Mouse (Mus musculus) kidney, adult 9 months (tissue): ENCODE data around the gene Itih2.

Source experiments
- DNase-seq: peaks from one replicate; pipeline ENCODE4 v3.0.0; 2022

Itih2 gene

DNA sequence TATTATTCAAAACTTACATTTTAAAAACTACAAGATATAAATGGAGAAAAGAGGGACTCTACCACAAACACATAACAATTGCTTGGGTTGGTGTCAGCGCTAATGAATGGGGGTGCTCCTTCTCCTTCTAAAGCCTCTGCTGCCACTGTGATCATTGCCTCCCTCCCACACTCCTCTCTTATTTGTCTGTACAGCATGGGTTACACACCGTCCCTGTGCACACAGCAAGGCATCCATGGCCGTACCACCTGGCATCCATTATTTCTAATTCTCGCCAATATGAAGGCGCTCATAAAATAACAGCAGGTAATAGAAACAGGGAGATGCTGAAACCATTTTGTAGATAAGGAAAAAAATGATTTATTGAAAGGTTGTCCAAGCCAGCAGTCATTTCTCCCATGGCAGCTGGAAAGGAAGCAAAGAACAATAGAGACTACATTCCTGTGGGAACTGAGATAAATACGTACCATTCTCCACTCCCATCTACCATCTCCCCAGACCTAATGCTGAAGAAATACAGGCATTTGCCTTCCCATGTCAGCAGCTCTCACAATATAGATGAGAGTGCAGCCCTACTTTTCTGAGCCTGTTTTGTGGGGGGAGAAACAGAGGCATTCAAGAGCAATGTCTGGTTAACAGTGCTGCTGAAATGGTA lies 22.5 kb downstream of the Itih2 start:
- DNase-seq: no peak

DNA sequence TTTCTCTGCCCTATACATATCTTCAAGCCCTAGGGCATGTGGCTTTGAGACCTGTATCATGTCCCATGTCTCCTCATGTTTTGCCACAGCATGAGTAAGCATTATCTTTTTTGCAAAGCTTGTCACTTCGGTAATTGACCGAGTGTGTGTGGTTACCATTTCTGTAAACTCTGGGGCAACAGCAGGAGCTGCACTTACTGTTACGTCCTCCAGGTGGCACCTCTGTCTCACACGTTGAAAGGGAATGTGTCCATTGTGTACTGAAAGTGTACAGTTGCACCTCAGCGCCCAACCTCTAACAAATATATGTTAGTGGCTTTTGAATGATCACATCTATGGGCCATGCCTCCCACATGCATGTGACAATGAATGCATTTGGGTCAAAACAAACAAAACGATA lies 30.0 kb downstream of the Itih2 start:
- DNase-seq: peak; percentile 66

- no peak for DNase-seq
Observed at GRCm38 (mm10) chr2:10100471-10100870, 30.7 kb downstream of the Itih2 start.

DNA sequence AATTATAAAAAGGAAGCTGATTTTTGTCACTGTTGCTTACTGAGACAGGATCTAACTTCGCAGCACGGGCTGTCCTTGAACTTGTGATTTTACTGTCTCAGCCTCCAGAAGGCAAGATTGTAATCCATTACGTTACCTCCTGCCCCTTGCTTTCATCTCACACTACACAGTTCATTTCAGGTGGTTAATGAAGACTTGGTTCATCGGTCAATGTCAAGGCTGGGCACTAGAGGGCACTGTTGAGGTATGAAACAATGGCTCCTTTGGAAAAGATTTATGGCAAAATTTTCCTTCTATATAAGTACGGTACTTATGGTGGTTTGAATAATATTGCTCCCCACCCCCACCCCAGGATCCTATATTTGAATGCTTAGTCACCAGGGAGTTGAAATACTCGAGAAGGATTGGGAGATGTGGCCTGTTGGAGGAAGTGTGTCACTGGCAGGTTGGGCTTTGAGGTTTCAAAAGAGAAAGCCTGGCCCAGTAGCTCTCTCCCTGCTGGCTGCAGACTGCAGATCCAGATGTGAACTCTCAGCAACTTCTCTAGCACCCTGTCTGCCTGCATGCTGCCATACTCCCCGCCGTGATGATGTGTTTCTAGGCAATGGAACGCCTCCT lies 32.5 kb downstream of the Itih2 start:
- DNase-seq: peak; percentile 71

DNA sequence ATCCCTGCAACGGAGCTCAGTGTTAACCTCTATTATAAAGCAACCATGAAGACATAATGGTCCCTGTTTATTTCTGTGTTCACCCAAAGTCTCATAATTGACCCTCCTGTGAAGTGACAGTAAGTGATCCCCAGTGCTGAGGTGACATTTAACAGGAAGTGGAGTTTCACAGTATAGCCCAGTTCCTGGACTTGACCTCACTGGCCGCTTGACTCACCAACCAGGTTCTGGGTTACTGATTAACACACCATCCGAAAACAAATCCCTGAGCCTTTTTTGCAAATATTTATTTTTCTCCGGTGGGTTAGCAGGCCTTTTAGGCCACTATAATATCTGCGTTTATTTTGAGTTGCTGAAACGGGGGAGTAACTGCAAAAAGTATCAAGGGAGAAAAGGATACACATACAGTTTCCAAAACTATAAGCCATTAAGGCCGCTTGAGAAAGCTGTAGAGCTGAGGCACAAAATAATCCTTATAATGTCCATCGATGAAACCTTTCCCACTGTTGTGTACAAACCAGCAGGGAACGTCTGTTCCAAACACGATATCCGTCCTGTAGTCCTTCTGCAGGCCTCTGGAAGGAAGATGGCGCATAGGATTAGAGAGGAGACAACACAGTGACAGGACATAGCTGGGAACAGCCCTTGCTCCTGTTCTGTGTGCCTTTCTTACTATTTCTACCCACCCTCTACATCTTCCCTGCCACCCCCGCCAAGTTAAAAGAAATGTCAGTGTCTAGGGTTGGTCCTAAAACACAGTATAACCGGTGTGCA lies 36.7 kb downstream of the Itih2 start:
- DNase-seq: peak; percentile 49

DNA sequence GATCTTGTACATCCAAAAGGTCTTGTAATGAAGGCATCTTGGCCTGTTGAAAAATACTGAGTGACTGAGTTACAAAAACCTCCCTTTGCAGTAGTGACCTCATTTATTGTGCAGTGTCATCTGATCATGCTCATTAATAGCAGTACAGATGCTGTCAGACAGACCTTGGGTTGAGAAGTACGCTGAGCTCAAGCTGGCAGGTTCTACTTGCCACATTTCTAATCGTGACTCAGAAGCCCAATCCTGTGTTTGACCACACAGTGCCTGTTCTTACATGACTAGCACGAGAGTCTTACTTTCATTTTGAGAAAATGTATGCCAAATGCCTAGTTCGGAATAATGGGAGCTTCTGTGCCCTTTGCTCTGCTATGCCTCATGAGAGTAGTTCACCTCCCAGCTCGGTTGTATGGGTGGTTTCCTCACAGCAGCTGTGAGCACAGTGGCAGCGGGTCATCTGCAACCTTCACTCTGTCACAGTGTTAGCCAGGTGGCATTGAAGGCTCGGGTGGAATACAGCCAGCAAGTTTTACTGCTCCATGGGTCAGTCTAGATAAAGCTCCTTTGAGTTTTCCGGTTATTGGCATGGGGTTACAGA lies 43.8 kb downstream of the Itih2 start:
- no peak for DNase-seq

DNA sequence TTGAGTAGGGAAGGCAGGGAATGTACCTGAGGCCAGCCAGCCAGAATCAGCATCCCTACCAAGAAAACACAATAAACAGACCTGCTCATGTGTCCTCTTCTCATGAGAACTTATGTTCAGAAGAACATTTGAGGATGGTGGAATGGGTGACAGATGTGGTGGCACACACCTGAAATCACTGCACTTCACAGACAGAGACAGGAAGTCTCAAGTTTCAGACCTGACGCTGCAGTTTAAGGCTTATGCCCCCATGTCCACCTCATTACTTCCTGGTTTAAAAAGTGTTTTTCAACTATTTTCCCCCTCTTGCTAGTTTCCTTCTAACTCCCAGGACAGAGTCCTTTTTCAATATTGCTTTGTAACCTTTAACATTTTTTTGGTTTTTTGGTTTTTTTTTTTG lies 48.5 kb downstream of the Itih2 start:
- DNase-seq: no peak

GRCm38 (mm10) chr2:10081453-10082080 lies 49.6 kb downstream of the Itih2 start:
- DNase-seq: no peak

- DNase-seq: peak; percentile 97
Observed at GRCm38 (mm10) chr2:10080310-10081010, 50.7 kb downstream of the Itih2 start, which contains the start of the genes Atp5c1 and Kin. TSS of gene Atp5c1 (minus strand) at chr2:10080510. TSS of gene Kin (plus strand) at chr2:10080593.

- no peak for DNase-seq
Observed at GRCm38 (mm10) chr2:10079745-10080309, 51.4 kb downstream of the Itih2 start.

DNA sequence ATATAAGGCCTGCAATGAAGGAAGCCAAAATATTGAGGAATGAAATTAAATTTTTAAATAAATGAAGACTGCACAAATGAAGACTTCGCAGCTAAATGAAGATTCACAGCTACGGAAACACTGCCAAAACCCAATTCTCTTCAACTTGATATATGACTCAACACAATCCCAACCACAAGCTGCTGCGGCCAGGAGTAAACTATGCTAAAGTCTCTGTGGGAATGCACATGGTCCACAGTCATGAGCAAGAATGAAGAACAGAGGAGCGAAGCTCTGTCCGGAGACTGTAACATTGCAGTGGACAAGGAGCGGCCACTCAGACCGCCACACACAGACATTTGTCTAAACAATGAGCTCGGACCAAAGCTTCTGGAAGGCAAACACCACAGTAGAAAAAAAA lies 54.5 kb downstream of the Itih2 start:
- DNase-seq: no peak

- no peak for DNase-seq
Observed at GRCm38 (mm10) chr2:10074470-10074869, 56.7 kb downstream of the Itih2 start.

GRCm38 (mm10) chr2:10071751-10072150 lies 59.4 kb downstream of the Itih2 start:
- no peak for DNase-seq

- no peak for DNase-seq
Observed at GRCm38 (mm10) chr2:10058836-10059235, 72.4 kb downstream of the Itih2 start.

- no peak for DNase-seq
Observed at GRCm38 (mm10) chr2:10051996-10052395, 79.2 kb downstream of the Itih2 start.

DNA sequence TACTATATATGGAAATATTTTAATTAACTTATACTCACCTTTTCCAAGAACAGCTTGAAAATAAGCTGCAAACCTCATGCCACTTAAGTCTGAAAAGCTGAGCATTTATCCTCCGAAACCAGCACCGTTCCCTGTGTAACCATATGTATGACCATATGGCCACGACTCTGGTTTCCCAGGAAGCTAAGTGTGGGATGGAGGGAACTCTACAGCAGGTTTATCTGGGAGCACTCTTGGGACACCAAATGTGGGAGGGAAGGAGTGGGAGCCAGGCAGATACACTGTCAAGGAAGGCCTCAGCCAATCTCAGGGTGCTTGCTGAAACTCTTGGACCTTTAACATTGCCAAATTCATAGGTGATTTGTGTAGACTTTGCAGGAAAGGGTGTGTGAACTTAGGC lies 80.3 kb downstream of the Itih2 start:
- DNase-seq: no peak

DNA sequence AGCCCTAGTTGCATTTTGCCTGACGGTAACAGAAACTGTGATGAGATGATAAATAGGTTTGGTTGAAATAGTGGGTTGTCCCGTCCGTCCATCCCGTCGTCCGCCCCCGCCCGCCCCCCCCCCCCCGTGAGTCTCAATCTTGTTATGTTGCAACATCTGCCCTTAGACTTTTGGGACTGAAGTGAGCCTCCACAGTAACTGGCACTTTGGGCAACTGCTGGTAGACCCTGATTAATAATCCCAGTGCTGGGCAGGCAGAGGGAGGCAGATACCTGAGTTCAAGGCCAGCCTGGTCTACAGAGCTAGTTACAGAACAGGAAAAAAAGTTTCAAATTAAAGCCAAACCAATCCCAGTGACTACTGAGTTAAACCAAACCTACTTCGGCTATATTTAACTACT lies 81.7 kb downstream of the Itih2 start:
- no peak for DNase-seq

DNA sequence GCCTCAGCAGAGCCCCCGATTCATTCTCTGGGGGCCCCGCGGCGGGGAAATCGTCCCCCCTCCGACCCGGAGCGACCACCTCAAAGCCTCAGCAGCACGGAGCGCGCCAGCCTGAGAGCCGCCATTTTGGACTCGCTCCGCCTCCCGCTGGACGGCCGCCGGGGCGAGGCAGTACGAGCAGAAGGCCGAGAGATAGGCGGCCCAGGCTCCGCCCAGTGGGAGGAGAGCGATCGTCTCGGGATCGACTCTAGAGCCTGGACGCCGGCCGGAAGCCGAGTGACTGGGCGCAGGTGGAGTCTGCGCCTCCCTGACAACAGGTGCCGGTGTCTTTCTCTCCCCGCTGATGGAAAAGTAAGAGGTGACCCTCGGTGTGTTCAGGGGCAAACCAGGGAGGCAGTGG lies 82.7 kb downstream of the Itih2 start, which contains the start of gene Taf3:
Gene Taf3 (minus strand): TSS at position 136 of the 400 bp plus-strand sequence.
- DNase-seq: peak; percentile 95

- DNase-seq: peak; percentile 33
Observed at GRCm38 (mm10) chr2:10047758-10048436, 83.3 kb downstream of the Itih2 start.
